Mouse (Mus musculus) thymus, adult 2 months (tissue): ENCODE results near the gene Olfr283.

ENCODE experiments used
- CTCF ChIP-seq: fragments of 200-500 bp; IDR thresholded peaks from 2 replicates; pipeline ENCODE4 v1.5.1; 2012; ENCODE audit warnings: mild to moderate bottlenecking, control low read depth, low read length, moderate library complexity, borderline replicate concordance; ENCODE audit not compliant: control insufficient read depth, poor library complexity, insufficient read depth; ENCODE audit errors: extremely low read depth
- POLR2A ChIP-seq: fragments of 200-500 bp; IDR thresholded peaks from 2 replicates; pipeline ENCODE4 v1.6.1; 2012; ENCODE audit warnings: mild to moderate bottlenecking, low read length, control low read depth, moderate library complexity; ENCODE audit not compliant: control insufficient read depth, poor library complexity, insufficient read depth; ENCODE audit errors: extremely low read depth

- TF ChIP-seq CTCF (no peak), POLR2A (no peak)
These were observed 37.4 kb upstream of the Olfr283 start for GRCm38 (mm10) chr15:98418096-98418495.
